Mouse (Mus musculus) splenic B cell, adult 2 months (primary cell): Measurements from ENCODE around the gene Gm21833.
"Not testable (repeated sequence)": the region's sequence is repeated elsewhere in the genome, so short reads cannot be mapped to it uniquely, and the experiment has no call there.

Experiments used
- DNase-seq: peaks from one replicate; pipeline ENCODE4 v3.0.0-alpha.2; 2011; ENCODE audit warnings: low read depth, low spot score
- H3K27me3 ChIP-seq: 2 replicates; pipeline ENCODE4 v1.6.1; 2012; ENCODE audit warnings: mild to moderate bottlenecking, low read length, moderate library complexity, mixed read lengths; ENCODE audit not compliant: control insufficient read depth, poor library complexity, insufficient read depth, severe bottlenecking
- H3K36me3 ChIP-seq: 2 replicates; pipeline ENCODE4 v1.6.1; 2012; ENCODE audit warnings: mild to moderate bottlenecking, low read length, moderate library complexity, mixed read lengths; ENCODE audit not compliant: control insufficient read depth, poor library complexity, insufficient read depth, severe bottlenecking

The Gm21833 gene

GRCm38 (mm10) chr16:82828082-82828481 is at the start of gene Gm21833:
Gm21833 (plus strand) TSS chr16:82828382.
- not testable (repeated sequence) for DNase-seq, H3K36me3 ChIP-seq, H3K27me3 ChIP-seq

DNA sequence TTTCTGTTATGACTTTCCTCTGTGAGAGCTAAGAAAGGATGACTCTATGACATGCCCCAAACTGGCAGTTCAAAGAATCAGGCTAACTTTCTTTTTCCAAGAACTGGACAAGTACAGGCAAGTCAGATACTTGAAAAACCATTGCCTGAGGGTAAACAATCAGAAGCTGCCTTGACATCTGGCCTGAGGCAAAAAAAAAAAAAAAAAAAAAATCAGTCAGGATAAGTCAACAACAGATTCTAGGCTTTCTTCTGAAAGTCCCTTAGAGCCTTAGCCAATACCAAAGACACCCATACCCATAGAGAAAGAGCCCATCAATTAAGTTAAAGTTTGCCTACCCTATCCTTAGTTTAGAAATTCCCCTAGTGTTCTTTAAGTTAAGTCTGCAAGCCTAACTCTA is 38.7 kb upstream of the Gm21833 start:
- H3K36me3 ChIP-seq = no peaks in the 10 kb centered on the region
- no peaks in the 10 kb centered on the region for H3K27me3 ChIP-seq
- DNase-seq = no peak

GRCm38 (mm10) chr16:82796489-82796888 is 31.7 kb upstream of the Gm21833 start:
- Histone ChIP-seq H3K36me3 (no peaks in the 10 kb centered on the region), H3K27me3 (no peaks in the 10 kb centered on the region)
- no peak for DNase-seq

- no peaks in the 10 kb centered on the region for H3K36me3 ChIP-seq
Measured at GRCm38 (mm10) chr16:82815255-82815654, 12.9 kb upstream of the Gm21833 start.

DNA sequence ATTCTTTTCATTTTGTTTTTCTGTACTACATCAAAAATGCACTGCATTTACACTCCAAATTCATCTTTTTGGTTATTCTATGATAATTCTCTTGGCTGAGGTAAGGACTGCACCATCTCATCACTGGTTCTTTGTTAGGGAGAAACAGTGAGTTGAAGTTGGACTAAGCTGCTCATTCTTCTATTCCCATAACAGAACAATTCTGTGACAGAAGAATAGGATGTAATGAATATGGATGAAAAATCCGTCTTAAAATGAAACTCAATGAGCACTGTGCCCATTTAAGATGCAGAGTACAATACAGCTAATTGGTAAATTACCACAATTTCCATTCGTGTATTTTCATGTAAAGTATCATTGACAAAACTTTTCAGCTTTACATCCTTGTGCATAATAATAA is 11.6 kb upstream of the Gm21833 start:
- no peak for DNase-seq
- H3K27me3 ChIP-seq = no peaks in the 10 kb centered on the region
- no peaks in the 10 kb centered on the region for H3K36me3 ChIP-seq

More at GRCm38 (mm10) chr16:82815255-82815654, 12.9 kb upstream of the Gm21833 start:
- DNase-seq = no peak
- no peaks in the 10 kb centered on the region for H3K27me3 ChIP-seq

- H3K36me3 ChIP-seq = no peaks in the 10 kb centered on the region
- no peak for DNase-seq
- no peaks in the 10 kb centered on the region for H3K27me3 ChIP-seq
Measured at GRCm38 (mm10) chr16:82855752-82856151, 27.6 kb downstream of the Gm21833 start.

DNA sequence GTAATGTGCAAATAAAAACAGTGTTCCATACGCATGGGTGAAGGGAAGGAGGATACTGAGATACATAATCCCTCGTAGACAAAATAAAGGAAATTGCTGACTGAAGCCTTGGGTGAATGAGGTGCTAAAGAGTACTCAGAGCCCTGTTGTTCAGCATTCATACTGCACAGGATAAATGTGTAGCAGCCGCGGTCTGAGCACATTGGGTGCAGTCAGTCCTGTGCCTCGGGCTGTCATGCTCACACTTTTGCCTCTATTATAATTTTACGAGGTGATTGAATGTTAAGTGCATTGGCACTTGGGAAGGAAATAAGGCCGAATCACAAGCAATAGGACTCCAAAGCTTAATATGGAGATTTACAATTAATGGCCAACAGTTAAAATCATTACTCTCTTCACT is 36.4 kb downstream of the Gm21833 start:
- H3K36me3 ChIP-seq = no peaks in the 10 kb centered on the region
- no peak for DNase-seq
- no peaks in the 10 kb centered on the region for H3K27me3 ChIP-seq
